Mouse (Mus musculus): ENCODE results near the gene Fkbp7. TPM values are rescaled to one million over a fixed set of nuclear protein-coding genes. Genes with fewer than 3 reads are reported as not detected.

The Fkbp7 gene
- polyA plus RNA-seq (2012; rRNA removed): 9.6 and 14.9 TPM in 2 replicates

DNA sequence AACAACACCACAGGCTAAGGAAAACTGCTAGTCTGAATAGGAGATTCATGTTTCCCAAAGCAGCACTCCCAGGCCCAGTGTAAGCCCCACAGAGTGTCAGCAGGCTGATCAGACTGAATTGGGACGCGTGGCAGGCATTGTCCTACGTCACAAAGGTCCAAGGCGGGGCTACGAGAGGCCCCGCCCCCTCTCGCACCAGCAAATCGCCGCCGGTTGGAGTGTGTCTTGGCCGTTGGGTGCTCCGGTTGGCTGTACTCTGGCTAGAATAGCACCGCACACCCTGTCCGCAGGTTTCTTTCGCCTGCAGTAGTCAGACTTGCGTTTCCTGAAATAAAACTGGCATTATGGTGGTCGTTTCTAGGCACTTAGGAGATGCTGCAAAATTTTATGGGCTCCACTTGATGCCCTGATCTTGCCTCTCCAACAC, at the start of gene Fkbp7:
Gene Fkbp7 (minus strand): TSS at position 151 of the 427 bp plus-strand sequence.

DNA sequence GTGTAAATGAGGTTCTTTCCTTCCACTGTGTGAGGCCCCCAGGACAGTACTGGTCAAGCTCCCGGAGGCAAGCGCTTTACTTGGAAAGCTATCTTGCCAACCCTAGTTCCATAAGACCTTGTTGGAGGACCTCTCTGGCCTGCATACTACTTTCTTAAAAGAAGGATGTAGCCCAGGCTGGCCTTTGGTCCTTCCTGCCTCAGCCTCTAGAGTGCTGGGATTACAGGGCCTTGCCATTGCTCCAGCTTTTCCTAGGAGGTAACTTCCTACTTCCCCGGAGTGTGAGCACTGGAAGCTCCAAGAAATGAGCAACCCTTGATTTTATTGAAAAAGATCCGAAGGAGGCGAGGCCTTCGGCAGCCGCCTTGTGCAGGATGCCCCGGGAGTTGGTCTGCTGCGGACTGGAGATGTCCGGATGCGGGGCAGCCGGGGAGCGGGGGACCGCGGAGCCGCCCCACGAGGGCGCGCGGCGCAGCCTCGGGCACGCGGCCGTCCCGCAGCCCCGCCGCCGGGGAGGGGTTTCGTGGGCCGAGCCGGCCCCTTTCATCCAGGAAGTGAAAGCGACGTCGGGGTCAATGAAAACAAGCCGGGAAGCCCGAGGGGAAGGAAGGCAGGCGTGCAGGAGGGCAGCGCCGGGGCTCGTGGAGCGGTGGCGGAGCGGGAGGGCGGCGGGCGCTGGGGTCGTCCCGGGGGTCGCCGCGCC, 2.0 kb upstream of the Fkbp7 start, which contains the start of gene Plekha3:
Gene Plekha3 (plus strand): TSS at position 557 of the 703 bp plus-strand sequence.

DNA sequence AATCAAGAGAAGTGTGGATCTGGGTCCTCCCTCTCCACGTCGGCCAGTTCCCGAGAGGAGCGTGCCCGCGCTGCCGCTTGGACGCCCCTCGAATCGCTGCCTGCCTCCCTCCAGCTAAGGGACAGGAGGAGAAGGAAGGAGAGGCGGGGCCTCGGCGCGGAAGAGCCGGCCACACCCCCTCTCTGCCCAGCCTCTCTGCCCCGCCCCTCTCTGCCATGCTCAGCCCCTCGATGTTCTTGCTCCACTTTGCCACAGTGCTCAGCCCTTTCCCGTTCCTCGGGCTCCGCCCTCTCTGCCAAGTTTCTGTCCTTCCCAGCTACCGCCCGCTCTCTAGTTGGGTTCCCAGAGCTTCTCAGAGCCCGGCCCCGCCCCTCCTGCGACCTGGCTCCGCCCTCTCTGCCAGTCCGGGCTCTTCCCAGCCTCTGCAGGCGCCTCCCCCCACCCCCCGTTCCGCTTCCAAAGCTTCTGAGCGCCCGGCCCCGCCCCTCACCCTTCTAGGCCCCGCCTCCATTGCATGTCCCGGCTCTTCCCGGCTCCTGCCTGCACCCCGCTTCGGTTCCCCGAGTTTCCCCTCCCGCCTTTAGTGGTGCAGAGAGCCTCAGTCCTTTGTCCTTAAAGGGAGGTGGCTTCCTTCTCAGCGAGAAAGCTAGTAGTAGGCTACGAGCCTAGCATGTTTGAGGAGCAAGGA, 24.9 kb downstream of the Fkbp7 start, which contains the start of the genes Prkra and Pjvk:
Gene Prkra (minus strand): TSS at position 133 of the 688 bp plus-strand sequence.
Gene Pjvk (plus strand): TSS at position 594 of the 688 bp plus-strand sequence.

Other genes with a start within 250 kb of the Fkbp7 start
- gene Prkra, start 25.1 kb downstream of the Fkbp7 start, polyA plus RNA-seq (2012; rRNA removed): 102 and 107 TPM in 2 replicates
- gene Pjvk, start 24.6 kb downstream of the Fkbp7 start, polyA plus RNA-seq (2012; rRNA removed): 0.32 and 0.74 TPM in 2 replicates
- gene Plekha3, start 2.2 kb upstream of the Fkbp7 start, polyA plus RNA-seq (2012; rRNA removed): 18.9 and 19.7 TPM in 2 replicates

All from central nervous system, embryonic 18 days (tissue).